Mouse (Mus musculus) midbrain, embryonic 13.5 days (tissue): ENCODE data around the gene Thsd4. TPM values are rescaled to one million over a fixed set of nuclear protein-coding genes. Genes with fewer than 3 reads are reported as not detected.
"Not testable (repeated sequence)": the region's sequence is repeated elsewhere in the genome, so short reads cannot be mapped to it uniquely, and the experiment has no call there.

Source experiments
- ATAC-seq: fragments of 200-750 bp; cut with Nextera tagmentation; 2 replicates; pipeline ENCODE4 v1.8.0; 2017; ENCODE audit warnings: mild to moderate bottlenecking, moderate TSS enrichment, moderate library complexity
- H3K27ac ChIP-seq: fragments of 300-500 bp; sonication (generic); 2 replicates; pipeline ENCODE4 v1.5.1; 2015; ENCODE audit warnings: inconsistent platforms, mild to moderate bottlenecking, moderate library complexity
- H3K27me3 ChIP-seq: fragments of 300-500 bp; sonication (generic); 2 replicates; pipeline ENCODE4 v1.6.1; 2015; ENCODE audit warnings: mild to moderate bottlenecking, inconsistent platforms
- H3K36me3 ChIP-seq: fragments of 300-500 bp; sonication (generic); 2 replicates; pipeline ENCODE4 v1.6.1; 2015; ENCODE audit warnings: mild to moderate bottlenecking, inconsistent platforms
- H3K4me1 ChIP-seq: fragments of 300-500 bp; sonication (generic); replicated peaks from 2 replicates; pipeline ENCODE4 v1.6.1; 2015; ENCODE audit warnings: inconsistent platforms
- H3K4me2 ChIP-seq: fragments of 300-500 bp; sonication (generic); replicated peaks from 2 replicates; pipeline ENCODE4 v1.6.1; 2015; ENCODE audit warnings: moderate library complexity, mild to moderate bottlenecking, inconsistent platforms
- H3K4me3 ChIP-seq: fragments of 300-500 bp; sonication (generic); replicated peaks from 2 replicates; pipeline ENCODE4 v1.5.1; 2015; ENCODE audit warnings: mild to moderate bottlenecking, inconsistent platforms
- H3K9ac ChIP-seq: fragments of 300-500 bp; sonication (generic); replicated peaks from 2 replicates; pipeline ENCODE4 v1.6.1; 2015; ENCODE audit warnings: mild to moderate bottlenecking, inconsistent platforms
- H3K9me3 ChIP-seq: fragments of 300-500 bp; sonication (generic); 2 replicates; pipeline ENCODE4 v1.6.1; 2016; ENCODE audit warnings: mild to moderate bottlenecking, inconsistent platforms
- WGBS: fragments of 180-500 bp; shearing (Covaris S2); methylation state at CpG from one replicate; pipeline ENCODE4 v1.1.7; 2015; 5-methylcytosine and 5-hydroxymethylcytosine counted together
- polyA plus RNA-seq: library from polyadenylated mRNA; unstranded; fragments of >200 nt; fragmentation: Nextera tagmentation; extraction: Ambion mirVana; gene quantifications from 2 replicates; pipeline ENCODE4 v1.2.1, GENCODE M21; 2015

Thsd4 gene
- polyA plus RNA-seq, 1 experiment from 2014 or later, result 8.0 TPM

GRCm38 (mm10) chr9:59949511-59949910 lies 572.3 kb downstream of the Thsd4 start:
- Histone ChIP-seq H3K4me2 (no peak overlapping the region), H3K4me3 (no peak overlapping the region), H3K36me3 (no peaks in the 10 kb centered on the region), H3K27me3 (no peaks in the 10 kb centered on the region), H3K9ac (no peak overlapping the region), H3K4me1 (peaks cover 5% of the 10 kb centered on the region; the same call in 1 of the 2 replicates), H3K27ac (no peak overlapping the region), H3K9me3 (no peaks in the 10 kb centered on the region)
- WGBS, result 90% methylated on average over 6 of the region's 6 CpGs
- ATAC-seq, result no peak

DNA sequence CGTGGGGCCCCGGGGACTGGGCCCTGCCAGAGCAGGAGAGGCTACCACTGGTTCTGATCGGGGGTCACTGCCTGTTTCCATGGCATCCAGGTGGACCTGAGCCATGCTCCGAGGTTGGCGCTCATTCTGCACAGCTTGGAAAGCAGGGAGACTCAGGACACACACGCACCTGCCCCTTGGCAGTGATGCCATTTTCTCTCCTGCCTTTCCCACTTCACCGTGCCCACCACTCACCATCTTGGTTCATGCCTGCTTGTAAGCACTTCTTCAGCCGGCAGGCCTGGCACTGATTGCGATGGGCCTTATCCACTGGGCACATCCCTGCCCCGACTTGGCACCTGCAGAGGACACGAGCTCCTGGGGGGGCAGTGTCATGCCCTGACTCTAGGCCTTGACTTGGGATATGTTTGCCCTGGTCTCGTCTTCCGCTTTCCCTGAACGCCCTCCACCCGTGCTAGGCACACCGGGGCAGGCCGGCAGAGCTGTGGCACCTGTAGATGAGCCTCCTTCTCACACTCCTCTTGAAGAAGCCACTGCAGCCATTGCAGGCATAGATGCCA lies 573.1 kb downstream of the Thsd4 start:
- 90% methylated on average over 17 of the region's 17 CpGs for WGBS
- H3K4me1 ChIP-seq, result peaks cover 5% of the 10 kb centered on the region; the same call in 1 of the 2 replicates
- H3K9ac ChIP-seq, result no peak overlapping the region
- no peak overlapping the region for H3K4me2 ChIP-seq
- no peaks in the 10 kb centered on the region for H3K36me3 ChIP-seq
- H3K4me3 ChIP-seq, result no peak overlapping the region
- no peak overlapping the region for H3K27ac ChIP-seq
- H3K9me3 ChIP-seq, result no peaks in the 10 kb centered on the region
- no peaks in the 10 kb centered on the region for H3K27me3 ChIP-seq
- no peak for ATAC-seq

DNA sequence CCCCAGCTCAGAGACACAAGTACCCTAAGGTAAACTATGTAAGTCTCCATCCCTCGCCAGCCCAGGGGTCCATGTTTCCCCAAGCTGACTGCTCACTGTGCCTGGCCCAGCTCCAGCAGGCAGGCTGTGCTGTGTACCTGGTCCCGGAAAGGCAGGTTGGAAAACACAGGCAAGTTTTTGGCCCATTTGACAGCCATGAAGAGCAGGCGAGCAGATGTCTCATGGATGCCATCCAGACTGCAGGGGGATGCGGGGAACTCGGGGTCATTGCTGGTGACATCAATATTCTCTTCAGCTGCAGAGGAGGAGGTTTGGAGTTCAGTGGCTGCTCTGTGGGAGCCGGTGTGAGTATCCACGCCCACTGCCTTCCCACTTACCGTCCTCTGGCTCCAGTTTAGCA lies 573.6 kb downstream of the Thsd4 start:
- Histone ChIP-seq H3K27me3 (no peaks in the 10 kb centered on the region), H3K4me1 (peaks cover 5% of the 10 kb centered on the region; the same call in 1 of the 2 replicates), H3K4me3 (no peak overlapping the region), H3K9ac (no peak overlapping the region), H3K9me3 (no peaks in the 10 kb centered on the region), H3K27ac (no peak overlapping the region), H3K36me3 (no peaks in the 10 kb centered on the region), H3K4me2 (no peak overlapping the region)
- ATAC-seq, result no peak
- 81% methylated on average over 8 of the region's 8 CpGs for WGBS

GRCm38 (mm10) chr9:59947271-59947670 lies 574.6 kb downstream of the Thsd4 start:
- Histone ChIP-seq H3K27ac (no peak overlapping the region), H3K27me3 (no peaks in the 10 kb centered on the region), H3K9ac (no peak overlapping the region), H3K36me3 (no peaks in the 10 kb centered on the region), H3K9me3 (no peaks in the 10 kb centered on the region), H3K4me1 (no peaks in the 10 kb centered on the region), H3K4me3 (no peak overlapping the region), H3K4me2 (no peak overlapping the region)
- no peak for ATAC-seq
- 92% methylated on average over 8 of the region's 8 CpGs for WGBS

- Histone ChIP-seq H3K9ac (no peak overlapping the region), H3K4me2 (no peak overlapping the region), H3K27me3 (no peaks in the 10 kb centered on the region), H3K4me3 (no peak overlapping the region), H3K36me3 (no peaks in the 10 kb centered on the region), H3K4me1 (no peaks in the 10 kb centered on the region), H3K27ac (no peak overlapping the region), H3K9me3 (no peaks in the 10 kb centered on the region)
- no peak for ATAC-seq
- WGBS, result 78% methylated on average over 3 of the region's 3 CpGs
These were observed 576.6 kb downstream of the Thsd4 start for GRCm38 (mm10) chr9:59945241-59945640.

GRCm38 (mm10) chr9:59943826-59944225 lies 578.0 kb downstream of the Thsd4 start:
- Histone ChIP-seq H3K36me3 (no peaks in the 10 kb centered on the region), H3K27me3 (no peaks in the 10 kb centered on the region), H3K9ac (no peak overlapping the region), H3K4me2 (no peak overlapping the region), H3K27ac (no peak overlapping the region), H3K9me3 (no peaks in the 10 kb centered on the region), H3K4me3 (no peak overlapping the region), H3K4me1 (no peaks in the 10 kb centered on the region)
- no peak for ATAC-seq
- WGBS, result 89% methylated on average over 6 of the region's 6 CpGs

DNA sequence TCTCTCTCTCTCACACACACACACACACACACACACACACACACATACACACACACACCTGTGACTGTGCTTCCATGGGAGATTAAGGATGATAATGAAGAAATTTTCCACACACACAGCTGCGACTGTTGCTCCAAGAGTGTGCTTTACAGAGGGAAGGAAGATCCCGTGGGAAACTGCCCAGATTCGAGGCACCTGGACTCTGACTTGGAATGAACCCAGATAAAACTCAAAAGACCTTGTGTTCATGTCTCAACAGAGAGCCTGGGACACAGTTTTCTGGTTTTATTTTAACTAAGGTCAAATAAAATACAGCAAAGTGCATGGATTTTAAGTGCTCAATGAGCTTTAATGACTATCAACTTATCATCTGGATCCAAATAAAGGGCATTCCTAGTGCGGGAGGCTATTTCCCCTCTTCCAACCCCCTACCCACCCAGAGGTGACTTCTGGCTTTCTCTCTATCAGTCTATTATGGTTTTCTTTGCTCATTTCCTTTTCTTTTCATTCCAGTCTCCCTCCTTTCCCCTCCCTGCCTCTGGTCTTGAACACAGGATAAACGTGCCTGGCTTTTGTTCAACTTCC lies 579.3 kb downstream of the Thsd4 start:
- no peak overlapping the region for H3K9ac ChIP-seq
- H3K9me3 ChIP-seq, result no peaks in the 10 kb centered on the region
- H3K27me3 ChIP-seq, result no peaks in the 10 kb centered on the region
- H3K4me2 ChIP-seq, result no peak overlapping the region
- WGBS, result 60% methylated on average over 5 of the region's 5 CpGs
- no peaks in the 10 kb centered on the region for H3K36me3 ChIP-seq
- H3K4me3 ChIP-seq, result no peak overlapping the region
- no peaks in the 10 kb centered on the region for H3K4me1 ChIP-seq
- H3K27ac ChIP-seq, result no peak overlapping the region
- ATAC-seq, result no peak

DNA sequence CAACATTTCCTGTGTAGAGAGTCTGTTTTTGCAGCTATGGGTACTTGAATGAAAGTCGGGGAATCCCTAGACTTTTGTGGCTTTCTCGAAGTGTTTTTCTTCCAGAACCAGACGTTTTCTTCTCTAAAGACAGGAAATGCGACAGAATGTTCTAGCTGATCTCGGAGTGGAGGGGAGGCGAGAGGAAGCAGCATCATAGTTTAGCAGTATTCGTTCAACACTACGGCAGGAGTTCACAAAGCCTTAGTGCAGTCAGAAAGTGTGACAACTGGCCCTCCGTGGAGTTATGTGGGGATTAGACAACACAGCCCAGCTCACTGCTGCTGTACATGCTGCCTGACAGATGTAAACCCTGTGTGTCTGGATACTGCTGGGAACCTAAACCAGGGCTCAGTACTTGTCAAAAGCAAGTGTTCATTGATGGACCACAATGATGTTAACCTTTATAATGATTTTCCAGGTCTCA lies 579.9 kb downstream of the Thsd4 start:
- WGBS, result 78% methylated on average over 9 of the region's 9 CpGs
- Histone ChIP-seq H3K4me1 (no peaks in the 10 kb centered on the region), H3K9ac (no peak overlapping the region), H3K4me2 (no peak overlapping the region), H3K27me3 (no peaks in the 10 kb centered on the region), H3K36me3 (no peaks in the 10 kb centered on the region), H3K9me3 (no peaks in the 10 kb centered on the region), H3K27ac (no peak overlapping the region), H3K4me3 (no peak overlapping the region)
- ATAC-seq, result no peak

DNA sequence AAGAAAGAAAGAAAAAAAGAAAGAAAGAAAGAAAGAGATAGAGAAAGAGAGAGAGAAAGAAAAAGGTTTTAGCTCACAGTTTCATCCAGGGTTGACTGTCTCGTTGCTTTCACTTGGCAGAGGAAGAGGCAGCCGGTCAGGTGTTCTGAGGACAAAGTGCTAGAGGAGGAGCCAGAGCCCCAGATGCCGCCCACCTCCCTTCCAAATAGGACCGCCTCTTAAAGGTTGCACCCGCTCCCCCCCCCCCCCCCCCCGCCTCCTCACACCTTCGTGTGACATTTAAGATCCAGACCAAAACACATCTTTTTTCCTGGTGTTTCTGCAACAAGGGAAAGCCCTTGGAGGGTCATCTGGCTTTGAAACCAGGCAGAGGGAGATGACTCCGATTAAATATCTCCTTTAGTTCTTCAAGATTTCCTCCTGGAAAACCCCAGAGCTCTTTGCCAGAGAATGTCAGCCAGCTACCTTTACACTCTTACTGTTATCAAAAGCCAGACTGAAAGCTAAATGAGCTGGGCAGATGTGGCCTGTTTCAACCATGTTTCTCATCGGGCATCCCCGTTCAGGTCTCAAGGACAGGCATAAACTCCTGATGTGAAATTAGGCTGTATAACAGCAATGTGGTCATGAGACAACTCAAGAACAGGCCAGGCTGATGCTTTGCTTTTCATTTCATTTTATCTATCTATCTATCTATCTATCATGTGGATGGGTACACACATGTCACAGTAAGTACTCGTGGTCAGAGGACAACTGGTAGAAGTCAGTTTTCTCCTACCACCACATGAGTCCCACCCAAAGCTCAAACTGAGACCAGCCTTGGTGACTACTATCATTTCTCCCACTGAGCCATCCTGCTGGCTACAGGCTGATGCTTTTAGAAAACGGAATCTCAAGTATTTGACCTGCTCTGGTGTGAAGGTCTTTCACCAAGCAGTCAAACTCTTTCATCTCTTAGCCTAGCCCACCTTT lies 580.6 kb downstream of the Thsd4 start:
- WGBS, result 87% methylated on average over 10 of the region's 12 CpGs
- no peak for ATAC-seq
- no peaks in the 10 kb centered on the region for H3K4me1 ChIP-seq
- no peaks in the 10 kb centered on the region for H3K36me3 ChIP-seq
- no peak overlapping the region for H3K27ac ChIP-seq
- H3K4me3 ChIP-seq, result no peak overlapping the region
- no peak overlapping the region for H3K9ac ChIP-seq
- H3K27me3 ChIP-seq, result no peaks in the 10 kb centered on the region
- no peak overlapping the region for H3K4me2 ChIP-seq
- no peaks in the 10 kb centered on the region for H3K9me3 ChIP-seq

- Histone ChIP-seq H3K36me3 (no peaks in the 10 kb centered on the region), H3K4me1 (no peaks in the 10 kb centered on the region), H3K4me3 (no peak overlapping the region), H3K27me3 (no peaks in the 10 kb centered on the region), H3K9ac (no peak overlapping the region), H3K9me3 (no peaks in the 10 kb centered on the region), H3K27ac (no peak overlapping the region), H3K4me2 (no peak overlapping the region)
- WGBS, result 79% methylated on average over 2 of the region's 2 CpGs
- ATAC-seq, result no peak
These were observed 582.2 kb downstream of the Thsd4 start for GRCm38 (mm10) chr9:59939691-59940090.

DNA sequence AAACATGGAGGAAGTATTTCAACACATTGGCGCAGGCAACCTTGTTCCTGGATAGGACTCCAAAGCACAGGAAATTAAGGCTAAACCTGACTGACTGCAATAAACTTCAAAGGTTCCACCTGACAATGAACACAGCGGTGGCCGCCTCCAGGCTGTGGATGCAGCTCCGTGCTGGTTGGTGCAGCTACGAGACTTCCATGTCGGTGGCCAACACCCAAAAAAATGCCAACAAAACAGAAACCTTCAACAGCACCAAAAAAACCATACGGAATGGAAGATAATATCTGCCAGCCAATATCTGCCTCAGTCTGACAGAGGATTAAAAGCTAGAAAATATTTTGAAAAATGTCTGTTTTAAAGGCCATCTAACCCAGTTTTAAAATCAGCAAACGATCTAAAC lies 583.3 kb downstream of the Thsd4 start:
- H3K9me3 ChIP-seq, result no peaks in the 10 kb centered on the region
- H3K36me3 ChIP-seq, result no peaks in the 10 kb centered on the region
- H3K27ac ChIP-seq, result no peak overlapping the region
- ATAC-seq, result no peak
- no peaks in the 10 kb centered on the region for H3K27me3 ChIP-seq
- H3K9ac ChIP-seq, result no peak overlapping the region
- WGBS, result 90% methylated on average over 8 of the region's 8 CpGs
- H3K4me3 ChIP-seq, result no peak overlapping the region
- no peaks in the 10 kb centered on the region for H3K4me1 ChIP-seq
- no peak overlapping the region for H3K4me2 ChIP-seq

- H3K9me3 ChIP-seq, H3K36me3 ChIP-seq, H3K9ac ChIP-seq, ATAC-seq, H3K4me2 ChIP-seq, H3K27ac ChIP-seq, H3K4me3 ChIP-seq, H3K4me1 ChIP-seq, H3K27me3 ChIP-seq: not testable (repeated sequence)
- 90% methylated on average over 8 of the region's 8 CpGs for WGBS
These were observed 586.0 kb downstream of the Thsd4 start for GRCm38 (mm10) chr9:59935866-59936265.
